Mouse (Mus musculus): ENCODE data around the gene Adgrl3.

DNA sequence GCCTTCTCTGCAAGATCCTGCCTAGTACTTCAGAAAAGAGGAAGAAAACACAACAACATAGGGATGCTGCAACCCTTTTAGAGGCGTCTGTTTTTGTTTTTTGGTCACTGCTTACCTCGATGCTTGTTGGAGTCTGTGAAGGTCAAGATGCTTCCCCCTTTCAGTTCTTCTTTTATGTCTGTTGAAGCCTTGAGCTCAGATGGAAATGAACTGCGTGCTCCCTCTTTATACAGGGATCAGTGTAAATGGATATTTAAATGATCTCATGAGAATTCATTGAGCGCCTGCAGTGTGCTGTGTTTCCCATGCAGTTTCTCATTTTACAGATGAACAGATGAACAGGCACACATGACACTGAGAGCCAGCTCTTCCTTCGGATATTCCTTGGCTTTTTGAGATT lies 136.9 kb downstream of the Adgrl3 start:
- TF ChIP-seq CTCF (IDR thresholded peaks at IDR 0.05; ENCODE audit: control insufficient read depth, insufficient read depth, insufficient read length) = no peak
- no peak for TF ChIP-seq MYOD1 (IDR thresholded peaks at IDR 0.05; ENCODE audit: control insufficient read depth, insufficient read length, low read depth)
- no peak for TF ChIP-seq CEBPB (IDR thresholded peaks at IDR 0.05; ENCODE audit: low read depth)
- no peak for TF ChIP-seq MAX (IDR thresholded peaks at IDR 0.05)
